In the genomic region with DNA sequence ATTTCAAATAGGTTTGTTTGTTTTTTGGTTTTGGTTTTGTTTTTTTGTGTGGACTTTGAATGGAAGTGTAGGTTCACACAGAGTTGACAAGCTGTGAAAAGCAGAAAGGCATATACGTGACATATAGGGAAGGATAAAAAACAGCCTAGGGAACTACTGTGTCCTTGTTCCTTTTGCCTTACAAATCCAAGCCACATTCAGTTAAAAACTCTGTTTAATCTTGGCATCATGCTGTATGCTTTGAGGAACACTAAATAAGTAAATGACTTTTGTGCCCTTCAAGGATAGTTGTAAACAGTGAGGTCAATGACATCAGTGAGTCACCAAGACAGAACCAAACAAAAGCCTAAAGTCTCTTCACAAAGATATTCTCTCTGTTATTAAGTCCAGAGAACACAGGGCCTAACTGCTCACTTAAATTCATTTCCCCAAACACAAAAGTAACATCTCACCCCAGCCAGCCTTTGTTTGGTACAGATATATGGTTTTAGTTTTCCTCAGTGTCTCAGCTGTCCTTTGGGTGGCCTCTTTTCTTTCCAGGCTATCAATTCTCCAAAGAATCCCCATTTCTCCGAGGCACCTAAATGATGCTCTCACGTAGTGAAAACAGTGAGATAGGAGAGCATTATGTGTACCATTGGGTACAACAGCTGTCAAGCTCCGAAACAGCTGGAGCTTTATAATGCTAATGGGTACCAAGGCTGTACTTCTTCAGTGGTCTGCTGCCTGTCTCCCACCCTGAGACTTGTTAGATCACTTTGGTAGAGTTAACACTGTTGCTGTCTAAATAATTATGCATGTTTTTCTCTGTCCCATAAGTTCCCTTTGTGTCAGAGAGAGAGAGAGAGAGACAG, we compare ENCODE assay signal across 24 mouse cellular contexts.
"Had no signal": no experiment of that assay in that cellular context is flagged by ENCODE, and none has a peak within 500 bp of the region (broad histone marks: within the 10 kb centered on the region; RNA-seq: fewer than 3 reads in every experiment).

No protein-coding gene starts in this region.

- H3K27ac ChIP-seq: heart, adult 2 months; heart, embryonic 13.5 days; heart, embryonic 15.5 days; hindbrain, embryonic 15.5 days; hindbrain, postnatal 0 days; kidney, embryonic 15.5 days; kidney, postnatal 0 days; limb, embryonic 13.5 days had no signal

- H3K9ac ChIP-seq: heart, embryonic 13.5 days; heart, embryonic 15.5 days; hindbrain, embryonic 13.5 days; hindbrain, embryonic 15.5 days; kidney, embryonic 15.5 days; limb, embryonic 13.5 days had no signal

- H3K4me2 ChIP-seq: heart, embryonic 11.5 days; heart, embryonic 13.5 days; heart, embryonic 15.5 days; hindbrain, embryonic 13.5 days; hindbrain, embryonic 15.5 days; kidney, embryonic 15.5 days; limb, embryonic 13.5 days had no signal

- DNase-seq: gastrocnemius, postnatal 14 days; gastrocnemius, postnatal 36 days; heart, adult 11 months; heart, adult 2 months; heart, postnatal 14 days; heart, postnatal 36 days; kidney, adult 11 months; kidney, adult 2 months; kidney, adult 9 months; kidney, postnatal 14 days; kidney, postnatal 36 days; layer of hippocampus, adult 9-11 months; layer of hippocampus, postnatal 36 days; left cerebral cortex, postnatal 4 days had no signal

- H3K36me3 ChIP-seq: heart, embryonic 13.5 days; heart, embryonic 15.5 days; hindbrain, embryonic 13.5 days; hindbrain, embryonic 15.5 days; kidney, embryonic 15.5 days; limb, embryonic 13.5 days had no signal

- H3K27me3 ChIP-seq: heart, embryonic 13.5 days; heart, embryonic 15.5 days; hindbrain, embryonic 13.5 days; hindbrain, embryonic 15.5 days; kidney, embryonic 15.5 days; limb, embryonic 13.5 days had no signal

- H3K9me3 ChIP-seq: heart, embryonic 13.5 days; heart, embryonic 15.5 days; kidney, embryonic 15.5 days had no signal

- ATAC-seq: hindbrain, postnatal 0 days; intestine, embryonic 16.5 days had no signal

- H3K4me1 ChIP-seq: heart, embryonic 13.5 days; heart, embryonic 15.5 days; hindbrain, embryonic 13.5 days had no signal

- H3K4me3 ChIP-seq: heart, adult 2 months; heart, embryonic 13.5 days; heart, embryonic 15.5 days; hindbrain, embryonic 13.5 days; hindbrain, embryonic 15.5 days; kidney, embryonic 15.5 days; limb, embryonic 13.5 days had no signal
